Mouse (Mus musculus) hindbrain, embryonic 10.5 days (tissue): ENCODE results near the gene Rps6kb1. TPM values are rescaled to one million over a fixed set of nuclear protein-coding genes. Genes with fewer than 3 reads are reported as not detected.
A peak's percentile ranks its signal among the peaks of the same experiment; 100 is the strongest.
"Not testable (repeated sequence)": the region's sequence is repeated elsewhere in the genome, so short reads cannot be mapped to it uniquely, and the experiment has no call there.

Experiments used
- DNase-seq: peaks from one replicate; pipeline ENCODE4 v3.0.0-alpha.2; 2017; ENCODE audit warnings: low spot score
- H3K27ac ChIP-seq: fragments of 300-500 bp; sonication (generic); 2 replicates; pipeline ENCODE4 v1.5.1; 2016; ENCODE audit warnings: mild to moderate bottlenecking, moderate library complexity
- H3K27me3 ChIP-seq: fragments of 300-500 bp; sonication (generic); 2 replicates; pipeline ENCODE4 v1.6.1; 2016; ENCODE audit warnings: mild to moderate bottlenecking; ENCODE audit not compliant: poor library complexity, insufficient read depth, severe bottlenecking
- H3K36me3 ChIP-seq: fragments of 300-500 bp; sonication (generic); 2 replicates; pipeline ENCODE4 v1.6.1; 2016; ENCODE audit warnings: mild to moderate bottlenecking, moderate library complexity
- H3K4me1 ChIP-seq: fragments of 300-500 bp; sonication (generic); replicated peaks from 2 replicates; pipeline ENCODE4 v1.6.1; 2016; ENCODE audit warnings: mild to moderate bottlenecking
- H3K4me3 ChIP-seq: fragments of 300-500 bp; sonication (generic); 2 replicates; pipeline ENCODE4 v1.5.1; 2016; ENCODE audit warnings: mild to moderate bottlenecking, moderate library complexity
- H3K9me3 ChIP-seq: fragments of 300-500 bp; sonication (generic); 2 replicates; pipeline ENCODE4 v1.6.1; 2016; ENCODE audit warnings: mild to moderate bottlenecking, moderate library complexity
- WGBS: fragments of 180-500 bp; shearing (Covaris S2); methylation state at CpG from one replicate; pipeline ENCODE4 v1.1.7; 2016; 5-methylcytosine and 5-hydroxymethylcytosine counted together
- polyA plus RNA-seq: library from polyadenylated mRNA; unstranded; fragments of >200 nt; fragmentation: Nextera tagmentation; extraction: Ambion mirVana; gene quantifications from 2 replicates; pipeline ENCODE4 v1.2.1, GENCODE M21; 2016

The Rps6kb1 gene
- polyA plus RNA-seq, 1 experiment from 2014 or later: 43.5 TPM

GRCm38 (mm10) chr11:86547412-86547811, 2.8 kb upstream of the Rps6kb1 start:
- no peaks in the 10 kb centered on the region for H3K27me3 ChIP-seq
- peaks cover 18% of the 10 kb centered on the region for H3K36me3 ChIP-seq
- DNase-seq: no peak
- no peak overlapping the region for H3K4me3 ChIP-seq
- no peak overlapping the region for H3K27ac ChIP-seq
- H3K9me3 ChIP-seq: no peaks in the 10 kb centered on the region
- peaks cover 24% of the 10 kb centered on the region for H3K4me1 ChIP-seq
- WGBS: 97% methylated on average over 1 of the region's 1 CpGs

- H3K27ac ChIP-seq: peak overlapping the region; percentile 96
- H3K27me3 ChIP-seq: no peaks in the 10 kb centered on the region
- DNase-seq: no peak
- H3K4me1 ChIP-seq: peaks cover 25% of the 10 kb centered on the region
- peak overlapping the region; percentile 98 for H3K4me3 ChIP-seq
- no peaks in the 10 kb centered on the region for H3K9me3 ChIP-seq
- WGBS: 79% methylated on average over 8 of the region's 8 CpGs
- H3K36me3 ChIP-seq: peaks cover 18% of the 10 kb centered on the region
These were observed 951 bp upstream of the Rps6kb1 start for GRCm38 (mm10) chr11:86545556-86545955.

DNA sequence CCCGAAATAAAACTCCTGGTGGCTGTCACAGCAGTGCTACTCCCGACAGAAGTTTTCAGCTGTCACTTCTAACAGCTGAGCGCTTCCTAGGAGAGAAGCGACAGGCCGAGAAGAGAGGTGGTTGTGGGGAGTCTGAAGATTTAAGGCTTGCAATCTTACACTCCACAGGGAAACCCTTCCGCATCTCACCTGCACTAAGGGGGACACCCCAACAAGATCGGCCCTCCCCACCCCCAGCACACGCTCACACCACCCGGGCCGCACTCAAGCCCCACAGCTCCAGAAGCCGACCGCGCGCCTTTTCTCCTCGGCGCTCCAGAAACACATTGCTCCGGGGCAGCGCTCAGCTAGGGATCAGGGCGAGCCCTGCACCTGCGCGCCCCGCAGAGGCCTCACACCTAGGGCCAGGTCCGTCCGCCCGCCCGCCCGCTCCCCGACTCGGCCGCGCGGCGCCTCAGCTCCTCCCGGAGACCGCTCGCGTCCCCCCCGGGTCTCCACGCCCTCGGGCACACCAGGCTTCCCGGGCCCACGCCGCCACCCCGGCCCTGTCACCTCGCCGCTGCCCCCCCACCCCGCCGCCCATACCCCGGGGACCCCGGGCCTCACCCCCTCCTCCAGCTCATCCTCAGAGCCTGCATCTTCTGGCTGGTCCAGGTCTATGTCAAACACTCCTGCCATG, 506 bp downstream of the Rps6kb1 start:
- Histone ChIP-seq H3K4me1 (peaks cover 25% of the 10 kb centered on the region), H3K36me3 (peaks cover 8% of the 10 kb centered on the region; the same call in 1 of the 2 replicates), H3K4me3 (peak overlapping the region; percentile 98), H3K27me3 (no peaks in the 10 kb centered on the region), H3K9me3 (no peaks in the 10 kb centered on the region), H3K27ac (peak overlapping the region; percentile 96)
- WGBS: 2% methylated on average over 50 of the region's 50 CpGs
- no peak for DNase-seq

GRCm38 (mm10) chr11:86542851-86543250, 1.8 kb downstream of the Rps6kb1 start:
- no peak for DNase-seq
- peaks cover 11% of the 10 kb centered on the region for H3K36me3 ChIP-seq
- WGBS: 90% methylated on average over 1 of the region's 1 CpGs
- no peak overlapping the region for H3K4me3 ChIP-seq
- no peak overlapping the region for H3K27ac ChIP-seq
- no peaks in the 10 kb centered on the region for H3K9me3 ChIP-seq
- no peaks in the 10 kb centered on the region for H3K27me3 ChIP-seq
- H3K4me1 ChIP-seq: peaks cover 25% of the 10 kb centered on the region

- DNase-seq: no peak
- Histone ChIP-seq H3K9me3 (no peaks in the 10 kb centered on the region), H3K27me3 (no peaks in the 10 kb centered on the region), H3K4me3 (no peak overlapping the region), H3K36me3 (peaks cover 13% of the 10 kb centered on the region), H3K27ac (no peak overlapping the region), H3K4me1 (peaks cover 21% of the 10 kb centered on the region)
- WGBS: 93% methylated on average over 2 of the region's 2 CpGs
These were observed 4.1 kb downstream of the Rps6kb1 start for GRCm38 (mm10) chr11:86540476-86540845.

GRCm38 (mm10) chr11:86539716-86540475, 4.7 kb downstream of the Rps6kb1 start:
- H3K36me3 ChIP-seq: peaks cover 14% of the 10 kb centered on the region
- H3K4me1 ChIP-seq: peaks cover 18% of the 10 kb centered on the region
- DNase-seq: no peak
- no peaks in the 10 kb centered on the region for H3K27me3 ChIP-seq
- 93% methylated on average over 6 of the region's 6 CpGs for whole genome bisulfite sequencing
- no peak overlapping the region for H3K4me3 ChIP-seq
- no peaks in the 10 kb centered on the region for H3K9me3 ChIP-seq
- H3K27ac ChIP-seq: no peak overlapping the region

GRCm38 (mm10) chr11:86538786-86539185, 5.8 kb downstream of the Rps6kb1 start:
- H3K36me3 ChIP-seq: peaks cover 24% of the 10 kb centered on the region
- H3K9me3 ChIP-seq: no peaks in the 10 kb centered on the region
- H3K27me3 ChIP-seq: no peaks in the 10 kb centered on the region
- H3K27ac ChIP-seq: no peak overlapping the region
- H3K4me3 ChIP-seq: no peak overlapping the region
- WGBS: 90% methylated on average over 4 of the region's 4 CpGs
- H3K4me1 ChIP-seq: peaks cover 15% of the 10 kb centered on the region
- no peak for DNase-seq

DNA sequence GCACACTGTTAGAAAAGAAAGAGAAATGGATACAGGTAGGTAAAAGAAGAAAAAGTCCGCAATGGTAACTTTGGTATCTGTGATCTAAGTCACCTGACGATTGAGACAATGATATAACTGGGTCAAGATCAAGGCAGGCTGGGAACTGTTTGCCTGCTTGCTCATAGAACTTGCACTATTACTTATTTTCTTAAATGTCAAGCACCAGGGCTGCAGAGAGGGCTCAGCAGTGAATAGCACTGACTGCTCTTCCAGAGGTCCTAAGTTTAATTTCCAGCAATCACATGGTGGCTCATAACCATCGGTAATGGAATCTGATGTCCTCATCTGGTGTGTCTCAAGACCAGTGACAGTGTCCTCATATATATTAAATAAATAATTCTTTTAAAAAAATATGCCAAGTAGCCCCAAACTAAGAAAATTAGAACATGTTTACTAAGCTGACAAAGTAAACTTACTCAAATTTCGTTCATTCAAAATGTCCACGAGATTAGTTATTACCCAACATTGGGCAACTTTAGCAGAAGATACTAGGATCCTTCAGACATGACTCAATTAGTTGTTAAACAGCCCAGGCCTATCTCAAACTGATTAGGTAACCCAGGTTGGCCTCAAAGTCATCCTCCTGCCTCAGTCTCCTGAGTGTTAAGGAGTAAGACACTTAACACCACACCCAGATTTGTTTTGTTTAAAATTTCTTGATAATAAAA, 10.2 kb downstream of the Rps6kb1 start:
- Histone ChIP-seq H3K36me3 (peaks cover 53% of the 10 kb centered on the region), H3K4me3 (no peak overlapping the region), H3K9me3 (no peaks in the 10 kb centered on the region), H3K4me1 (no peaks in the 10 kb centered on the region), H3K27ac (no peak overlapping the region), H3K27me3 (no peaks in the 10 kb centered on the region)
- 97% methylated on average over 5 of the region's 5 CpGs for WGBS
- no peak for DNase-seq

DNA sequence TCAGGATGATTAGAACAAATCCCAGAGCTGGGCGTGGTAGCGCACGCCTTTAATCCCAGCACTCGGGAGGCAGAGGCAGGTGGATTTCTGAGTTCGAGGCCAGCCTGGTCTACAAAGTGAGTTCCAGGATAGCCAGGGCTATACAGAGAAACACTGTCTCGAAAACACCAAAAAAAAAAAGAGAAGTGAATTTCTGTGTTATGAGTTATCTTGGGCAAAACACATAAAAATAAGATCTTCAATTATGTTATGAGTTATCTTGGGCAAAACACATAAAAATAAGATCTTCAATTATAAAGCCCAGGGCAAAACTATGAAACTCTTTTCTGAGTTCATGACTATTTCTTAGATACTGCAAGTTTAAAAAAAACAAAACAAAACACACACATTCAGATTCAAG, 11.3 kb downstream of the Rps6kb1 start:
- not testable (repeated sequence) for H3K9me3 ChIP-seq, H3K4me1 ChIP-seq, H3K27me3 ChIP-seq, DNase-seq, H3K4me3 ChIP-seq, H3K27ac ChIP-seq
- 90% methylated on average over 6 of the region's 6 CpGs for WGBS
- peaks cover 60% of the 10 kb centered on the region for H3K36me3 ChIP-seq

- no peak overlapping the region for H3K4me3 ChIP-seq
- peaks cover 60% of the 10 kb centered on the region for H3K36me3 ChIP-seq
- no peaks in the 10 kb centered on the region for H3K4me1 ChIP-seq
- H3K27ac ChIP-seq: no peak overlapping the region
- no peaks in the 10 kb centered on the region for H3K27me3 ChIP-seq
- no peaks in the 10 kb centered on the region for H3K9me3 ChIP-seq
- DNase-seq: no peak
- 77% methylated on average over 1 of the region's 1 CpGs for WGBS
These were observed 11.8 kb downstream of the Rps6kb1 start for GRCm38 (mm10) chr11:86532834-86533233.

GRCm38 (mm10) chr11:86527528-86527927, 17.1 kb downstream of the Rps6kb1 start:
- H3K9me3 ChIP-seq: no peaks in the 10 kb centered on the region
- H3K27ac ChIP-seq: no peak overlapping the region
- no peak overlapping the region for H3K4me3 ChIP-seq
- no peak for DNase-seq
- no peaks in the 10 kb centered on the region for H3K4me1 ChIP-seq
- no peaks in the 10 kb centered on the region for H3K27me3 ChIP-seq
- peaks cover 91% of the 10 kb centered on the region for H3K36me3 ChIP-seq
- 96% methylated on average over 4 of the region's 4 CpGs for WGBS

DNA sequence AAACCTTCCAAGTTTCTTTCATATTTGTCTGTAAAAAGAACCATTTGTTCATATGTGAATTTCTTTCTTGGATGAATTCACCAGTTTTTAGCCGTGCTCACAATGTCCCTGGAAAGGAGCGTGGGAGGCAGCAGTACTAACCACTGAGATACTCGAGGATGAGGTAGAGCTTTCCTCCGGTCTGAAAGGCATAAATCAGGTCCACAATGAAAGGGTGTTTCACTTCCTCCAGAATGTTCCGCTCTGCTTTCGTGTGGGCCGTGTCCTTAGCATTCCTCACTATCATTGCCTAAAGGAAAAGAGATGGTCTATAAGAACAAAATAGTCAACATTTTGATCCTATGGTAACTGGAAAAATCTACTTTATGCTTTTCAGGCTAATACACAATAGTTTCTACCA, 24.9 kb downstream of the Rps6kb1 start:
- no peak overlapping the region for H3K27ac ChIP-seq
- WGBS: 93% methylated on average over 7 of the region's 7 CpGs
- no peaks in the 10 kb centered on the region for H3K9me3 ChIP-seq
- H3K27me3 ChIP-seq: no peaks in the 10 kb centered on the region
- peaks cover 90% of the 10 kb centered on the region for H3K36me3 ChIP-seq
- H3K4me1 ChIP-seq: no peaks in the 10 kb centered on the region
- no peak overlapping the region for H3K4me3 ChIP-seq
- no peak for DNase-seq

GRCm38 (mm10) chr11:86517229-86517628, 27.4 kb downstream of the Rps6kb1 start:
- H3K27ac ChIP-seq: no peak overlapping the region
- no peaks in the 10 kb centered on the region for H3K27me3 ChIP-seq
- H3K9me3 ChIP-seq: no peaks in the 10 kb centered on the region
- WGBS: 87% methylated on average over 3 of the region's 3 CpGs
- H3K4me3 ChIP-seq: no peak overlapping the region
- DNase-seq: no peak
- H3K4me1 ChIP-seq: no peaks in the 10 kb centered on the region
- peaks cover 90% of the 10 kb centered on the region for H3K36me3 ChIP-seq
